Mouse (Mus musculus): ENCODE data around the gene Gtsf1l. TPM values are rescaled to one million over a fixed set of nuclear protein-coding genes. Genes with fewer than 3 reads are reported as not detected.

The Gtsf1l gene
- polyA plus RNA-seq (2014; fragmentation: Illumina TruSeq; extraction: RNeasy Lipid Tissue Mini Kit (QIAGEN cat#74804)), result not detected

GRCm38 (mm10) chr2:163087728-163088127 is at the start of gene Gtsf1l:
Gene Gtsf1l (minus strand): TSS chr2:163087855.

DNA sequence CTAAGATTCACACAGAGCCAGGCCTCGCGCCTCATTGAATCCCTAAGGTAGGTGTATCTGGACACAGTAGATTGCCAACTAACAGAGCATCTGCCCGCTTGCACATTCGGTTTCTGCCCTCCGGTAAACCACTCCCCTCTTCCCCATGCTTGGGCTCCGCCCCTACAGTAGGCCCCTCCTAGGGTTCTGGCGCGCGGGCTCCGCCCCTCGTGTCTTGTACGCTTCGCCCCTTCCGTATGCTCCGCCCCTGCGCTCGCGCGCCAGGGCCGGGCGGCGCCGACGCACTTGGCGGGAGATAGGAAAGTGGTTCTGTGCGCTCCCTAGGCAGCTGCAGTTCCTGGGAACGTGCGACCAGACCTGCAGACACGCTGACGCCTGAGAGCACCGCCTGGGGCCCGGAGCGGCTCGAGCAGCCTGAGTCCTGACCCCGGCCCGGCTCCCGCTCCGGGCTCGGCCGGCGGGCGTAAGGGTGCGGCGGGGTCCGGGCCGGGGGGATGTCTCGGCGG is 33.3 kb downstream of the Gtsf1l start, which contains the start of gene Mybl2:
Gene Mybl2, plus strand, starts transcription at position 353 of the 506 bp plus-strand sequence.

Other genes with a start within 250 kb of the Gtsf1l start
- gene Srsf6, start 156.3 kb downstream of the Gtsf1l start, polyA plus RNA-seq (2014; fragmentation: Illumina TruSeq; extraction: RNeasy Lipid Tissue Mini Kit (QIAGEN cat#74804)), result 218 TPM
- not detected for gene L3mbtl1, start 144.4 kb downstream of the Gtsf1l start, polyA plus RNA-seq (2014; fragmentation: Illumina TruSeq; extraction: RNeasy Lipid Tissue Mini Kit (QIAGEN cat#74804))
- gene Sgk2, start 100.5 kb downstream of the Gtsf1l start, polyA plus RNA-seq (2014; fragmentation: Illumina TruSeq; extraction: RNeasy Lipid Tissue Mini Kit (QIAGEN cat#74804)), result not detected
- 133 TPM for gene Ift52, start 70.5 kb downstream of the Gtsf1l start, polyA plus RNA-seq (2014; fragmentation: Illumina TruSeq; extraction: RNeasy Lipid Tissue Mini Kit (QIAGEN cat#74804))
- 0.51 TPM for gene Mybl2, start 33.2 kb downstream of the Gtsf1l start, polyA plus RNA-seq (2014; fragmentation: Illumina TruSeq; extraction: RNeasy Lipid Tissue Mini Kit (QIAGEN cat#74804))
- 152 TPM for gene Tox2, start 115.3 kb upstream of the Gtsf1l start, polyA plus RNA-seq (2014; fragmentation: Illumina TruSeq; extraction: RNeasy Lipid Tissue Mini Kit (QIAGEN cat#74804))

Measured in ovary, adult 10 weeks (tissue).